Mouse (Mus musculus) midbrain, embryonic 11.5 days (tissue): ENCODE data around the gene Olfr1389. TPM values are rescaled to one million over a fixed set of nuclear protein-coding genes. Genes with fewer than 3 reads are reported as not detected.
"Not testable (repeated sequence)": the region's sequence is repeated elsewhere in the genome, so short reads cannot be mapped to it uniquely, and the experiment has no call there.

ENCODE experiments used
- ATAC-seq: fragments of 200-750 bp; cut with Nextera tagmentation; 2 replicates; pipeline ENCODE4 v1.8.0; 2017; ENCODE audit warnings: moderate TSS enrichment, moderate library complexity; ENCODE audit not compliant: low FRiP score
- DNase-seq: peaks from one replicate; pipeline ENCODE4 v3.0.0; 2015; ENCODE audit warnings: low spot score; ENCODE audit errors: missing footprints
- H3K27ac ChIP-seq: fragments of 300-500 bp; sonication (generic); 2 replicates; pipeline ENCODE4 v1.5.1; 2014; ENCODE audit warnings: low read depth, low read length
- H3K27me3 ChIP-seq: fragments of 300-500 bp; sonication (generic); 2 replicates; pipeline ENCODE4 v1.6.1; 2014; ENCODE audit warnings: mild to moderate bottlenecking, low read length, moderate library complexity, mixed read lengths; ENCODE audit not compliant: control insufficient read depth, insufficient read depth
- H3K36me3 ChIP-seq: fragments of 300-500 bp; sonication (generic); 2 replicates; pipeline ENCODE4 v1.6.1; 2014; ENCODE audit warnings: mild to moderate bottlenecking, low read length, moderate library complexity, mixed read lengths; ENCODE audit not compliant: control insufficient read depth, insufficient read depth
- H3K4me1 ChIP-seq: fragments of 300-500 bp; sonication (generic); 2 replicates; pipeline ENCODE4 v1.6.1; 2014; ENCODE audit warnings: low read length; ENCODE audit not compliant: control insufficient read depth, insufficient read depth
- H3K4me2 ChIP-seq: fragments of 300-500 bp; sonication (generic); 2 replicates; pipeline ENCODE4 v1.6.1; 2014; ENCODE audit warnings: mild to moderate bottlenecking, moderate library complexity
- H3K4me3 ChIP-seq: fragments of 300-500 bp; sonication (generic); 2 replicates; pipeline ENCODE4 v1.5.1; 2014; ENCODE audit warnings: low read depth, low read length
- H3K9ac ChIP-seq: fragments of 300-500 bp; sonication (generic); 2 replicates; pipeline ENCODE4 v1.6.1; 2014; ENCODE audit warnings: low read length
- H3K9me3 ChIP-seq: fragments of 300-500 bp; sonication (generic); 2 replicates; pipeline ENCODE4 v1.6.1; 2016; ENCODE audit warnings: low read length; ENCODE audit not compliant: control insufficient read depth
- WGBS: fragments of 180-500 bp; shearing (Covaris S2); extraction: QIAGEN DNeasy Blood & Tissue Kit; methylation state at CpG from one replicate; pipeline ENCODE4 v1.1.7; 2014; 5-methylcytosine and 5-hydroxymethylcytosine counted together
- polyA plus RNA-seq: library from polyadenylated mRNA; unstranded; fragments of >200 nt; fragmentation: Nextera tagmentation; extraction: Ambion mirVana; gene quantifications from 2 replicates; pipeline ENCODE4 v1.2.1, GENCODE M21; 2014

Olfr1389 gene
- polyA plus RNA-seq, result not detected in 2 replicates

GRCm38 (mm10) chr11:49422767-49423166 is at the start of gene Olfr1389:
Olfr1389 (plus strand) TSS chr11:49423067.
- DNase-seq, result no peak
- Histone ChIP-seq H3K27me3 (no peaks in the 10 kb centered on the region), H3K4me1 (no peaks in the 10 kb centered on the region), H3K4me2 (no peak within 1 kb of the TSS), H3K36me3 (no peaks in the 10 kb centered on the region), H3K9me3 (no peaks in the 10 kb centered on the region), H3K9ac (no peak within 1 kb of the TSS), H3K4me3 (no peak within 1 kb of the TSS), H3K27ac (no peak within 1 kb of the TSS)
- no peak for ATAC-seq
- WGBS, result 89% methylated on average over 2 of the region's 2 CpGs

- Histone ChIP-seq H3K36me3 (no peaks in the 10 kb centered on the region), H3K27me3 (no peaks in the 10 kb centered on the region), H3K4me1 (no peaks in the 10 kb centered on the region), H3K27ac (no peak overlapping the region), H3K4me2 (no peak overlapping the region), H3K9ac (no peak overlapping the region), H3K9me3 (no peaks in the 10 kb centered on the region), H3K4me3 (no peak overlapping the region)
- DNase-seq (no peak), ATAC-seq (no peak)
Measured at GRCm38 (mm10) chr11:49383133-49383532, 39.7 kb upstream of the Olfr1389 start.

- not testable (repeated sequence) for H3K27ac ChIP-seq, H3K9ac ChIP-seq, H3K9me3 ChIP-seq, H3K27me3 ChIP-seq, H3K36me3 ChIP-seq, H3K4me2 ChIP-seq, ATAC-seq, H3K4me3 ChIP-seq, DNase-seq, H3K4me1 ChIP-seq
- 95% methylated on average over 7 of the region's 7 CpGs for WGBS
Measured at GRCm38 (mm10) chr11:49386118-49386517, 36.7 kb upstream of the Olfr1389 start.

GRCm38 (mm10) chr11:49392707-49393106 is 30.2 kb upstream of the Olfr1389 start:
- H3K27me3 ChIP-seq, H3K36me3 ChIP-seq, H3K4me2 ChIP-seq, DNase-seq, ATAC-seq, H3K9ac ChIP-seq, H3K4me1 ChIP-seq, H3K4me3 ChIP-seq, H3K9me3 ChIP-seq, H3K27ac ChIP-seq: not testable (repeated sequence)
- 81% methylated on average over 1 of the region's 1 CpGs for whole genome bisulfite sequencing

GRCm38 (mm10) chr11:49406784-49407183 is 16.1 kb upstream of the Olfr1389 start:
- no peaks in the 10 kb centered on the region for H3K4me1 ChIP-seq
- no peak for ATAC-seq
- H3K27me3 ChIP-seq, result no peaks in the 10 kb centered on the region
- no peak overlapping the region for H3K4me2 ChIP-seq
- no peaks in the 10 kb centered on the region for H3K9me3 ChIP-seq
- H3K27ac ChIP-seq, result no peak overlapping the region
- H3K36me3 ChIP-seq, result no peaks in the 10 kb centered on the region
- H3K4me3 ChIP-seq, result no peak overlapping the region
- H3K9ac ChIP-seq, result no peak overlapping the region
- DNase-seq, result no peak
- 77% methylated on average over 3 of the region's 3 CpGs for WGBS

GRCm38 (mm10) chr11:49410540-49410939 is 12.3 kb upstream of the Olfr1389 start:
- Histone ChIP-seq H3K27me3 (no peaks in the 10 kb centered on the region), H3K36me3 (no peaks in the 10 kb centered on the region), H3K9me3 (no peaks in the 10 kb centered on the region), H3K9ac (no peak overlapping the region), H3K27ac (no peak overlapping the region), H3K4me2 (no peak overlapping the region), H3K4me3 (no peak overlapping the region), H3K4me1 (no peaks in the 10 kb centered on the region)
- no peak for ATAC-seq
- 41% methylated on average over 1 of the region's 1 CpGs for WGBS
- DNase-seq, result no peak

- no peak overlapping the region for H3K9ac ChIP-seq
- no peaks in the 10 kb centered on the region for H3K27me3 ChIP-seq
- no peak for DNase-seq
- no peak overlapping the region for H3K27ac ChIP-seq
- no peak overlapping the region for H3K4me2 ChIP-seq
- 86% methylated on average over 1 of the region's 1 CpGs for WGBS
- H3K36me3 ChIP-seq, result no peaks in the 10 kb centered on the region
- no peaks in the 10 kb centered on the region for H3K4me1 ChIP-seq
- H3K4me3 ChIP-seq, result no peak overlapping the region
- no peak for ATAC-seq
- H3K9me3 ChIP-seq, result no peaks in the 10 kb centered on the region
Measured at GRCm38 (mm10) chr11:49425257-49425927, 2.5 kb downstream of the Olfr1389 start.

GRCm38 (mm10) chr11:49429641-49430040 is 6.8 kb downstream of the Olfr1389 start:
- no peak overlapping the region for H3K9ac ChIP-seq
- WGBS, result 83% methylated on average over 2 of the region's 2 CpGs
- no peaks in the 10 kb centered on the region for H3K36me3 ChIP-seq
- no peak overlapping the region for H3K27ac ChIP-seq
- ATAC-seq, result no peak
- no peaks in the 10 kb centered on the region for H3K4me1 ChIP-seq
- no peak overlapping the region for H3K4me3 ChIP-seq
- no peaks in the 10 kb centered on the region for H3K9me3 ChIP-seq
- no peak for DNase-seq
- H3K4me2 ChIP-seq, result no peak overlapping the region
- no peaks in the 10 kb centered on the region for H3K27me3 ChIP-seq

GRCm38 (mm10) chr11:49436411-49436810 is 13.5 kb downstream of the Olfr1389 start, which contains the start of gene Olfr1388:
Olfr1388 (plus strand) TSS chr11:49436624.
- Histone ChIP-seq H3K4me1 (no peaks in the 10 kb centered on the region), H3K27ac (no peak within 1 kb of the TSS), H3K4me2 (no peak within 1 kb of the TSS), H3K27me3 (no peaks in the 10 kb centered on the region), H3K9me3 (no peaks in the 10 kb centered on the region), H3K4me3 (no peak within 1 kb of the TSS), H3K9ac (no peak within 1 kb of the TSS), H3K36me3 (no peaks in the 10 kb centered on the region)
- no peak for ATAC-seq
- 84% methylated on average over 3 of the region's 3 CpGs for WGBS
- DNase-seq, result no peak
